Mouse (Mus musculus) heart, postnatal 36 days (tissue): ENCODE measurements around the gene Ube2i. TPM values are rescaled to one million over a fixed set of nuclear protein-coding genes. Genes with fewer than 3 reads are reported as not detected.
A peak's percentile ranks its signal among the peaks of the same experiment; 100 is the strongest.

Experiments used
- DNase-seq, 2 experiments: peaks; one replicate each; pipeline ENCODE4 v3.0.0; 2021 to 2022
- intact Hi-C: fragments of 180-260 bp; cut with DNase I; formaldehyde crosslinking; loops from one replicate; pipeline ENCODE4 v1.15.1; 2025
- total RNA-seq, 2 experiments: library from RNA; stranded (reverse); gene quantifications; 2 replicates each; pipeline ENCODE4 v1.2.3; 2021

Gene Ube2i
- 10 to 100 TPM; 84.3 to 95.1 TPM for total RNA-seq

DNA sequence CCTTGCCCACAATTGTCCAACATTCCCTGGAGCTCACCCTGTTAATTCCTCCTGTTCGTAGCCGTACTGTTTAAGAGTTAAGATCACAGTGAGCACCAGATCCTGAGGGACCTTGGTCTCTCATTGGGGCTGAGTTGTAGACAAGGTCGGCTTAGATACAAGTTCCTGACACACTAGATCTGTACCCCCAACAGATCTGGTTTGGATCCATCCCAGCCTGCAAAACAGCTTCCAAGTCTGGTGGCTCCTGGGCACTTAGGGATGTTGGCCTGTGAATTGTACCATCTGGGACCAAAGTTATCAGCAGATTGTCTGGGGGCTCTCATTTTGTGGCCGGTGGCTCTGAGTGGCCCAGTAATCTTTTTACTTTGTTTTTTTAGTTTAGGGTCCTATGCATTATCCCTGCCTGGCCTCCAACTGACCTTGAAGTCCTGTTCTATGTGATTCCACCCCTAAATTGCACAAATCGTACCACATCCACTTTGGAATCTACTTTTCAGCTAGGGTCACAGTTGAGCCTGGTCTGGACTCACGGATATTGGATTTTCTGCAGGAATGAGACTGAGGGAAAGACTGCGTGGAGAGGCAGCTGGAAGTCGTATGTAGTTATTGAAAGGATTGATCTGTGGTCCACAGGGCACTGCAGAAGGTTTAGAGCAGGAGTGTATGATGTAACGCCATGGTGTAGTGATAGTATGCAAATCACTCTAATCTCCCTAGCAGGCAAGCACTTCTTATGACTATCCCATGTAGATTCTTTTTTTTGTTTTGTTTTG is at the start of gene Ube2i:
Ube2i (minus strand) TSS at position 52 of the 776 bp plus-strand sequence.
- intact Hi-C loops, result loop anchor here (5.0 kb wide), 3 partner anchors 142 to 257 kb away; partner anchors contain the start of genes Clcn7, Cramp1l, Ift140 and Telo2
- no peak for DNase-seq

DNA sequence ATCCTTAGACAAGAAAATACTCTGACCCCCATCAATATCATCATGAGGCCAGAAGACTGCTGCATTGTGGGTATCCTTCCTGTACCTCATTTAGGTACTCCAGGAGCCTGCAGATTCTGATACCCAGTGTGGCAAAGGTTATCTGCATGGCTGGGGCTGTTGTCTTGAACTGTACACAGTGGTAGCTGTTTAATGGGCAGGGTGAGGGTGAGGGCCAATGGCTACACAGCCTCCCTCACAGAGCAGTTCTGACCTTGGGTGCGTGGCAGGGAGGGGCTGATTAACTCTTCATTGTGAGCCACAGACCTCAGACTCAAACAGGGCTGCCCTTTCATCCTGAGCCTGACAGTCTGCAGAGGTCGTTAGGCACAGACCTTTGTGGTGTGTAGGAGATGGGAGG is 48.5 kb upstream of the Ube2i start:
- intact Hi-C loops, result no loop called here
- no peak for DNase-seq

DNA sequence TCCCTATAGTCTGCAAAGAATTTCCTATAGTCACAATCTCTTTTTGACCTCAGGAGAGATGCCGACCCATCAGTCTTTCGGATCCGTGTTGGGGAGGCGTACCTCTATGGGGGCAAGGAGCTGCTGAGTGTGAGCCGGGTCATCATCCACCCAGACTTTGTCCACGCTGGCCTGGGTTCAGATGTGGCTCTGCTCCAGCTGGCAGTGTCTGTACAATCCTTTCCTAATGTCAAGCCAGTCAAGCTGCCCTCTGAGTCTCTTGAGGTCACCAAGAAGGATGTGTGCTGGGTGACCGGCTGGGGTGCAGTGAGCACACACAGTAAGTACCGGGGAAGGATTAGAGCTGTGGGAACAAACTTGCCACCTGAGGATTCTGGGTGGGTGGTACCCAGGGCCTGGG is 46.4 kb upstream of the Ube2i start:
- intact Hi-C loops, result no loop called here
- no peak for DNase-seq

DNA sequence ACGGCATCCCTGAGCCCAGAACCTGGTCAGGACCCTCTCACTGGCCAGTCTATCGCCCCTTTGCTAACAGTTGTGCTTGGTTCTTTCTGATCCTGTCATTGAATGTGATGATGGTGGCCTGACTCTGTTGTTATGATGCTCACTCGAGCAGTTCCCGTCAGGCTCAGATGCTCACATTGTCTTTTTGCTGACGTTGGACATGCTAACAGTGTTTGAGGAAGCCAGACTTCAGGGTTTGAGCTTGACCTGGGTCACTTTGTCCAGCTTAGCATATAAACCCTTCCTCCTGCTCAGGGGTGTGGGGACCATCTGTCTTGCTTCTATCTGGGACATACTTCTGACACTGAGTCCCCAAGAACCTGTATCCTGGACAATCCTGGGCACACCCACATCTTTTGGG is 43.9 kb upstream of the Ube2i start, which contains the start of gene Prss29:
Prss29 (plus strand) TSS at position 301 of the 400 bp plus-strand sequence.
- intact Hi-C loops, result no loop called here
- no peak for DNase-seq

DNA sequence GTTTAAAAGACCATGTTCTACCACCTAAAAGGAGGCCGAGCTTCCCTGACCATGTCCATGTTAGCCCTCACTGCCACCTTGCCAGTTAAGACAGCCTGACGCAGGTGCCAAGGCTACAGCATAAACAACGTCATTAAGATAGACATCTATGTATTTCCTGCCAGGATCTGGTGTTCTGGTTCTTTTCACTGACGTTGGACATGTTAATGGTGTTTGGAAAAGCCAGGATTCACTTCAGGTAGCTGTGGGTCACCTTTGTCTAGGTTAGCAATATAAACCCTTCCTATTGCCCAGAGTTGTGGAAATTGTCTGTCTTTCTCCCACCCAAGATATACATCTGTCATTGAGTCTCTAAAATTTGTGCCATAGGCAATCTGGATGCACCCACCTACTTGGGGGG is 33.9 kb upstream of the Ube2i start, which contains the start of gene Prss28:
Prss28 (plus strand) TSS at position 301 of the 400 bp plus-strand sequence.
- DNase-seq, result no peak
- intact Hi-C loops, result no loop called here

DNA sequence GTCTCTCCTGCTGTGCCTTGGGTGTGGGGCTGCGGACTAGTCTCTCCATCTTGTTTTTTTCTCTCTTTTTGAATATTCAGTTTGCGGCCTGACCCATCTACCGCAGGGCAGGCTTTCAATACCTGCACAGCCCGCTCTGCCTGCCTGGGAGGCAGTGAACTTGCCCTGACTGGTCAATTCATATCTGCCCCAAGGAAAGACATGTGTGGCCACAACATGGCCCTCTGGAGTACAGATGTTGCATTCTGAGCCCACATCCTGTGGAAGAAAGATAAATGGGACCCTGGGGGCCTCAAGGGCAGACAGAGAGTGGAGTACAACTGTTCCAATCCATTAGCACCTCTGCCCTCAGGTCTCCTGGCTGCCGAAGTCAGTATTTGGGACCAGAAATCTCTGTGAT is 23.7 kb upstream of the Ube2i start, which contains the start of gene Prss34:
Prss34 (plus strand) TSS at position 301 of the 400 bp plus-strand sequence.
- DNase-seq, result no peak
- intact Hi-C loops, result no loop called here

DNA sequence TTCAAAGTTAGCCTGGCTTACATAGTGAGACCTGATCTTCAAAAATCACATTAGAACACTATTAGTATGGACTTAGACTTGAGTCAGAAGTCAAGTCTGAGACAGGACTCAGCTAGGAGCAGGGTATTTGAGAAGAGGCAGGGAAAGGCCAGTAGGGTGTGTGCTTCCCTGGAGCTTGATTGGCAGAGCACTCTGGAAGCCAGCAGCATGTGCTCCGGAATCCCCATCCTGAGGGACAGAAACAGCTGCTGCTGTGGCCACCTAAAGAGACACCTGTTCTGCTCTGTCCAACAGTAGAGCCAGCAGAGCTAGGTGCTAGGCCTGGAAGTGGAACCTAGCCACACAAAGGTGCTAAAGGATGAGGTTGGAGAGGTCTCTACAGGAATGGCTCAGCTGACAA is 19.7 kb upstream of the Ube2i start:
- DNase-seq, result no peak
- intact Hi-C loops, result no loop called here

DNA sequence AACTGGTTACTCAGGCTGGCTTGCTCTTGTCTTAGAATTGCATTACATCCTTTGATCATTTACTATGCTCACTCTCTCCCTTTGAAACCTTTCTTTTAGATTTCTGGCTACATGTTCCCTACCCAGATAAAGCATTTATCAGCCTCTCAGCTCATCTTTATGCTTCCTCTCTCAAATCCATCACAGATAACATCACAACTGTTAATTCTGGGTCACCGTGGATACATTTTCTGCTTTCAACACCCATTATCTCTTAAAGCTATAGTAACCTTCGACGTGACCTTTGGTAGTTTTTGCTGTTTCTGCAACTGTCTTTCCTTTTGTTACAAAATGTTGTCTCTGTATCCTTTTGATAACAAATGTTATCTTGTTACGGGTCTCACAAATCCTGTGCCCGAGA is 19.1 kb upstream of the Ube2i start:
- no peak for DNase-seq
- intact Hi-C loops, result no loop called here

DNA sequence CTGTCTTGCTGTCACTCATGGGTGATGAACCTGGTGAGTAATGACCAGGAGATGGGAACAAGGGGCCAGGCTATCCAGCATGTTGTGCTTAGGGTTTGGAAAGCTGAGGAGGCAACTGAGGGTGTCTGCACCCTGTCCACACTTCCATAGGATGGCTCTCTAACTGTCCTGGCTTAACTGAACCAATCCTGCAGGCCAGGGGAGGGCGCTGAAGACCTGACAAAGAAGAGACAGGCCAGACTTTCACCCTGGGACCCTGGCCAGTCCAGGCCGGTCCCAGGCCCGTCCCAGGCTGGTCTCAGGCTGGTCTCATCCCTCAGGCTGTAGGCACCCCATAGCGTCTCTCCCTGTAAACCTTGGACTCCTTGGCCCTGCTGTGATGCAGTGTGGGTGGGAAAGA is 16.0 kb upstream of the Ube2i start:
- no peak for DNase-seq
- intact Hi-C loops, result no loop called here

DNA sequence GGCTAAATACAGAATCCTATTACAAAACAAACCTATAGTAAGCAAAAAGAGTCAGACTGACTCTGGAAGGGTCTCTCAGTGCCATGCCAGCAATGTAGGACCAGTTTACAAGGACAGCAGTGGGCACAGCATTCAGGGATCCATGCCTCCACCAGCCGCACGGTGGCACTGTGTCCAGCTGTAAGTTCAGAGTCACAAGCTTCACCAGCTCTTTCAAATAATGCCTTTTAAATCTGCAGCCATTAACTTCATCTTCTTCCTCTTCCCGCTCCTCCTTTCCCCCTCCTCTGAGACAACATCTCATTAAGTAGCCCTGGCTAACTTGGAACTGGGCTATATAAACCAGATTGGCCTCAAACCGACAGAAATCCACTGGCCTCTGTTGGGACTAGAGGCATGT is 14.4 kb upstream of the Ube2i start:
- DNase-seq, result peak in 1 of 2 experiments; percentile 31
- intact Hi-C loops, result no loop called here

DNA sequence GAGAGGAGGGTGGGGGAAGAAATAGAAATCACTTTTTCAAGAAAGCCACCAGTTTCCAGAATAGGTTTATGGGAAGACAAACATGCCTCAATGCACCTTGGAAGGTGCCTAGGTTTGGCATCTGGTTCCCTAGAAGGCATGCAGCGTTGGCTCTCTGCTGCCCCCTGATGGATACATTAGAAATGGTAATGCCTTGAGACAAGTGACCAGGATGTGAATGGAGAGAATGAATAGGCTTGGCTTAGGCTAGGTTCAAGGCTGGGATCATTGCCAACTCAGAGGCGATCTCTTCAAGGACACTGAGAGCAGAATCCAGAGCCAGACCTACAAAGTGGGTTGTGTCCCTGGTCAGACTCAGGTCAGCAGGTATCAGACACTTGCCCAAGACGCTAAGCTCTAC is 10.6 kb upstream of the Ube2i start:
- DNase-seq, result peak; percentile 60 to 70
- intact Hi-C loops, result loop anchor here (2.0 kb wide), 1 partner anchor 342 kb away; no protein-coding TSS in a partner anchor

DNA sequence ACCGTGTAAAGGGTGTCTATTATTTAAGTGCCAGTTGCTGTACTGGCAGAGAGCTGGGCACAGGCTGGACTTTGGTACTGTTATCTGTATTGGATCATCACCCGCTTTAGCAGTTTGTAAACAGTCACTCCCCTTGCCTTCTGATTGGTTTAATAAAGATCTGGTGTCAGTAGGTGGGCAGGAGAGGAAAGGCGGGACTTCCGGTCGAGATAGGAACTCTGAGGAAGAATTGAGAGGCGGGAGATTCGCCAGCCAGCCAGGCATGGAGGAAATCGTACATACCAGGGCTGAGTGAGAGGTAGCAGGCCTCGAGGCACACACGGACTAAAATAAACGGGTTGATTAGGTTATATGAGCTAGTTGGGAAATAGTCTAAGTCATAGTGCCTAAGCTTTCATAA is 7.7 kb upstream of the Ube2i start:
- DNase-seq, result peak in 1 of 2 experiments; percentile 44
- intact Hi-C loops, result no loop called here

DNA sequence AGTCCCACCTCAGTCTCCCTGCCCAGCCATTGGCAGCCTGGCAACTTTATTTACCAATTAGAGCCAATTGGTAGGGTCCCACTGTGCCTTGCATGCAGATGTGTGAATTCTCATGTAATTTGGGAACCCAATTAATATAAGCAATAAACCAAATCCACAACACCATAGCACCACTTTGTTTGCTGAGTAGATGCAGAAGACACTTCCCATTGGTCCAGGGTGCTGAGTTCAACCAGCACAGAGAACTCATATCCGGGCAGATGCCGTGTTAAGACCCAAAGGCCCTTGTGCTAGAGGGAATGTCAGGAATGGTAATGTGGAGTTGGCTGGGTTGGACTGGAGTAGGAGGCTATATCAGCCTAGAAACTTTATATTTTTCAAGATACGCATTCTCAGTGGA is 1.4 kb upstream of the Ube2i start:
- DNase-seq, result no peak
- intact Hi-C loops, result no loop called here

DNA sequence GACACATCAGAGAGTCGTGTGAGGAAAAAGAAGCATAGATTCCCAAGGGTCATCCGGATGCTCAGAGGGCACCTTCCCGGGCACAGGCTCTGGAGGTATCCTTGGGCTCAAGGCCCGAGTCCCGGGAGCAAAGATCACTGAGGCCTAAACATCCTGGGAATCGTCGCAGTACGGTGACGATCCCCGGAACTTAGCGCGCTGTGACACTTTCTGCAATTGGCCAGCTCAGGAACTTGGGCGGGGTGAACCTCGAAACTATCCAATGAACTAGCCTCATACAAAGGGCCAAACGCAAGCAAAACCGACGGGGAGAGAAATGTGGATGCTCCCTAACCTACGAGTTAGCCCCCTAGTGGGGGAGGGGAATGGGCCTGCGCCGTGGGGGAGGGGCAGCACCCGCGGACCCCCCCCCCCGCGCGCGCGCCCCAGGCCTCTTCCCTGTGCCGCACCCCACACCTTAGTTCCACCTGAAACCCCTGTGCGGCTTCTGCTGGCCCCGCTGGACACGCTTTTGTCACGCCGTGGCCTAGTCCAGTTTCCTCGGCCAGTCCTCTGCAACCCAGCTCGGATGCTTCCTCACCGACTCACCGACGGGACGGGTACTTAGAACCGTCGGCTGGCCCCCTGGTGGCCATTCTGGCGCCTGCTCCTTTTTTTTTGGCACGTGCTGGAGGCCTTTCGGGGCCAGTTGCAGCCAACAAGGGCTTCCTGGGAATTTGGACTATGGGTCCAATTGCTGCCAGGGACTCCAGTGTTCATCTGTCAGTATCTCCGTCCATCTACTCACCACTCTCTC is 518 bp downstream of the Ube2i start:
- intact Hi-C loops, result loop anchor here (2.0 to 5.0 kb wide), 4 partner anchors 89 to 257 kb away; partner anchors contain the start of genes BC003965, Clcn7, Cramp1l and Ift140
- peak; percentile 97 to 99 for DNase-seq

DNA sequence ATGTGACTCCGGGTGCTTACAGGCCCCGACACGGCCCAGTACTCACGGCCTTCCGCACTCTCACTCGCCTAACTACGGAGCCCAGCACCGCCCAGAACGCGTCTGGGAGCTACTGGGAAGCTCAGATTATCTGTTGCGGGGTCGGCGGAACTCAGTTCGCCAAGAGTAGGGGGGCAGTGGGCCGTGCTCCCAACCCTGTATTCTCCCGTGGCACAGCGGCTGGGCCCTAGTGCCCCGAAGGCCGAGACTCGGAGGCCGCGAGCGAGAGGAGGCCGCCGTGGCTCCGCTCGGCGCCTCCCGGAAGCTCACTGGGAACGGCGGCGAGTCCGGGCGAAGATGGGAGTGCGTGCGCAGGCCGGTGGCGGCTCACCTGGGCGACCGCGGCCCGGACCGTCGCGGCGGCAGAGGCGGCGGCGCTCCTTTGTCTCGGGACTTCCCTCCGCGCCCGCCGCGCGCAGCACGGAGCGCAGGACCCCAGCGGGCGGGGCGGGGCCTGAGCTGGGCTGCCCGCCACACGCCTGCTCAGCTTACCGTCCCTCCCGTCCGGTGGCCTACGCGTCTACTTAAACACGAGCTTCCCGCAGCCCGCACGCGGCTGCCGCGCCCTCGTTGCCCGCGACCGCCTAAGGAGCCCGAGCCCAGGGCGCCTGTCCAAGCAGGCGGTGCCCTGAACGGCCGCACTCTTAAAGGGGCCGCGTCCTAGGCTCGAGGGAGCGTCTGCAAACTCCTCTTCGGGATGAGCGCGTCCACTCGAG is 1.3 kb downstream of the Ube2i start:
- intact Hi-C loops, result loop anchor here (2.0 to 5.0 kb wide), 4 partner anchors 88 to 256 kb away; partner anchors contain the start of genes BC003965, Clcn7, Cramp1l and Ift140
- peak; percentile 91 to 99 for DNase-seq

DNA sequence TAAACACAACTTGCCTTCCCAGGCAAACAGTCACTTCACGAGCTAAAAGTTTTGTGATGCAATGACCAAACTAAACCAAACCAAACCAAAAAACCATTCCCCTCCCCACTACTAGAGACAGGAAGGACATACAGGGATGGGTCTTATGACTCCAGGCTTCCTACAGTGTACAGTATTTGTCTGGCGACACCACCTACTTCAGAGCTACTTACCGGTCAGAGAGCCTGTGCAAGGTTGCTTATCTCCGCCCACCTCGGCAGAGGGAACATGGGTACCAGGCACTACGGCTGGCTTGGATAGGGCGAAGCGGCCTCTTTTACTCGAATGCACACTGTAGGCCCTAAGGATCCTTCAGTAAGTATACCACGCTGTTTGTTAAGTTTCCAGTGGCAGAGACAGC is 2.1 kb downstream of the Ube2i start:
- intact Hi-C loops, result loop anchor here (2.0 to 5.0 kb wide), 4 partner anchors 88 to 255 kb away; partner anchors contain the start of genes BC003965, Clcn7, Cramp1l and Ift140
- DNase-seq, result no peak

DNA sequence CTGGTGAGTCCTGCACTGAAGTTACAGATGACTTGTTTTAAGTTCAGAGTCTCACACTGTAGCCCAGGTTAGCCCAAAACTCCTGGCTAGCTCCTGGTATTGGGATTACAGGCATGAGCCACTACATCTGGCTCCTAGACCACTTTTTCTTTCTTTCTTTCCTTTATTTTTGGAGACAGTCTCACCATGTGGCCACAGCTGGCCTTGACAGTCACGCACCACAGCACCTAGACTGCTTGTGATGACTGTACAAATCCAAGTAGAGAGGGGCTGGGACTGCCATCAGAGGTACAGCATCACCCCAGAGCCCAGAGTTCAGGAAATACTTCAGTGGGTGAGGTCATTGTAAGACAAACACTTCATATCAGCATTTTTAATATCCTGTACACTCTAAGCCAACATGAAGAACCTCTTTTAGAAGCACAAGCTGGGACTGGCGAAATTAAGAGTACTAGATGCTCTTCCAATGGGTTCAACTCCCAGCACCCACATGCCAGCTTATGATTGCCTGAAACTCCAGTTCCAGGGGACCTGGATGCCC is 3.6 kb downstream of the Ube2i start:
- DNase-seq, result no peak
- intact Hi-C loops, result loop anchor here (5.0 kb wide), 3 partner anchors 139 to 254 kb away; partner anchors contain the start of genes Clcn7, Cramp1l, Ift140 and Telo2

DNA sequence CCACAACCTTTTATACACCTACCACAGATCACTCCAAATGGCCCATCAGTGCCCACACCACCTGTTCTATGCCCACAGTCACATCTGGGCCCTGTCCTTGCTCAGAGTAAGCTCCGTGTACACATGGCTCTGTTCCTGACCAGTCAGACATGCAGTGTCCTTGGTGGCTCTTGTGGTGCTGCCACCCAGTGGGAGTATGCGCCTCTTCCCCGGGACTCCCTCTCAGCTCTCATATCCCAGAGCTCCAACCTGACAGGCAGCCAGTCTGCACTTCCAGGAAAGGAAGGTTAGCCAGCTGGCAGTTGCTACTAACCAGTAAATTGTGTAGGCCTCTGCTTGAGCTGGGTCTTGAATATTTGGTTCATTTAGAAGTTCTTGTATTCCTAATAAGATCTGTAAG is 10.0 kb downstream of the Ube2i start:
- intact Hi-C loops, result loop anchor here (5.0 kb wide), 1 partner anchor 678 kb away; the partner anchor contains the start of genes Nhlrc4 and Pigq
- DNase-seq, result peak; percentile 37 to 41

DNA sequence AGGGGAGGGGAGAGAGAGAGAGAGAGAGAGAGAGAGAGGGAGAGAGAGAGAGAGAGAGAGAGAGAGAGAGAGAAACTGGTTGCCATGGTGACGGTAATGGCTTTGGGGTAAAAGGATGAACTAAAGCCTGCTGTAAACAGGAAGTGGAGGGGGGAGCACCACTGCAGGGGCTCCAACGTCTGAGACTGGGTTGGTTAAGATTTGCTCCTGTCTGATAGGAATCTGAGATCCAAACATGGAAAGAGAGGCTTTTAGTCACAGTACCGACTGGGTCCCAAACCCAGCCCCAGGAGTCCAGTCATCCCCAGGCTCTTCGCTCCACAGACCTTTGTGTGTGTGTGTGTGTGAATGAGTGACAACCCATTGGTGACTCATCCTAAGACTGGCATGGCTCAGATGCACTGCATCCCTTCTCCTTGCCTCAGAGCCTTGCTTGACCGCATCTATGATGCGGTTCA is 16.6 kb downstream of the Ube2i start:
- DNase-seq, result no peak
- intact Hi-C loops, result no loop called here
